In the genomic region with DNA sequence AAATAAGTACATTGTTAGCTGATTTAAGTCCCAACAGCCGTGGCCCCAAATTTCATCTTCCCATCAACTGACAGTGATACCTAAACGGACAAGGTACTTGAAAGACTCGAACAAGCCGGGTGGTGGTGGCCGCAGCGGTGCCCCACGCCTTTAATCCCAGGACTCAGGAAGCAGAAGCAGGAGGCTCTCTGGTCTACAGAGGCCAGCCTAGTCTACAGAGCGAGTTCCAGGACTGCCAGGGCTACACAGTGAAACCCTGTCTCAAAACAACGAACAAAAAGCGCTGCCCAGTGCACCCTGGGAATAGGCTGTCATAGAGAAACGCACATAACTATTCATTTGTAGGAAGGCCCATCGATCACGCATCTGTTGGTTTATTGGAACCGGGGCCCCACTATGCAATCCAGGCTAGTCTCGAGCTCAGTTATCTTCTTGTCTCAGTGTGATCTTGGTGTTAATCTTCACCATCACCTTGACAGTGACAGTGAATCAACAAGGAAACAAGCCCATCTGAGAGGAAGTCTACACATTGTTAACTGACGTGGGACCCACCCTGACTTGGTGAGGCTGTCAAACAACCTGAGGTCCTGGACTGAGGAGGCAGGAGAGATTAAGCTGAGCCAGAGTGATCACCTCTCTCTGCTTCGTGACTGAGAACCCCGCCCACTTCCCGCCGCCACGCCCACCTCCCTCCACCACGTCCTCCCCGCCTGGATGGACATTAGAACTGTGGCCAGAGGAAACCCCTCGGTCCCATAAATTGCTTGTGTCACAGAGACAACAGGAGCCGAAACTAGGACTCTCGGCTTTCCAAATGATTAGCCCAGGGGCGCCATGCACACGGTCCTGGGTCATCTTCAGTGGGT, we compare ENCODE assay signal across 9 mouse cellular contexts. TPM values are rescaled to one million over a fixed set of nuclear protein-coding genes. Genes with fewer than 3 reads are reported as not detected.
DNase-seq lines count a peak whose midpoint lies in the region; ATAC-seq and TF ChIP-seq lines count a peak whose summit lies in the region.
"Had no signal": no experiment of that assay in that cellular context is flagged by ENCODE, and none has a peak within 500 bp of the region (broad histone marks: within the 10 kb centered on the region; RNA-seq: fewer than 3 reads in every experiment).

No protein-coding gene starts in this region.

- peak overlapping the region; percentile 29 for H3K4me3 ChIP-seq in forebrain, embryonic 10.5 days
- no peak overlapping the region for H3K4me3 ChIP-seq in forebrain, embryonic 11.5 days (ENCODE audit: low read depth, low read length)
- H3K4me3 ChIP-seq in neural tube, embryonic 12.5 days, result no peak overlapping the region
- no peak overlapping the region for H3K4me3 ChIP-seq in limb, embryonic 13.5 days
- no peak overlapping the region for H3K4me3 ChIP-seq in neural tube, embryonic 13.5 days
- no peak overlapping the region for H3K4me3 ChIP-seq in kidney, adult 2 months (ENCODE audit: insufficient read depth, low read depth, low read length)

- peaks cover 19% of the 10 kb centered on the region for H3K27me3 ChIP-seq in forebrain, embryonic 10.5 days (ENCODE audit: poor library complexity, severe bottlenecking)
- no peaks in the 10 kb centered on the region; the same call in 1 of the 2 replicates for H3K27me3 ChIP-seq in forebrain, embryonic 11.5 days (ENCODE audit: control insufficient read depth, insufficient read depth, low read length)
- no peaks in the 10 kb centered on the region; the same call in 1 of the 2 replicates for H3K27me3 ChIP-seq in neural tube, embryonic 12.5 days (replicated peaks)
- H3K27me3 ChIP-seq in limb, embryonic 13.5 days, result peaks cover 29% of the 10 kb centered on the region
- H3K27me3 ChIP-seq in neural tube, embryonic 13.5 days, result peaks cover 7% of the 10 kb centered on the region; the same call in 1 of the 2 replicates
- no peaks in the 10 kb centered on the region for H3K27me3 ChIP-seq in kidney, adult 2 months (replicated peaks; ENCODE audit: control insufficient read depth, insufficient read depth, low read length)

- H3K9me3 ChIP-seq in forebrain, embryonic 10.5 days, result no peaks in the 10 kb centered on the region
- no peaks in the 10 kb centered on the region; the same call in 1 of the 2 replicates for H3K9me3 ChIP-seq in forebrain, embryonic 11.5 days (ENCODE audit: control insufficient read depth, low read length)
- no peaks in the 10 kb centered on the region for H3K9me3 ChIP-seq in neural tube, embryonic 12.5 days
- H3K9me3 ChIP-seq in limb, embryonic 13.5 days, result no peaks in the 10 kb centered on the region
- no peaks in the 10 kb centered on the region for H3K9me3 ChIP-seq in neural tube, embryonic 13.5 days

- H3K36me3 ChIP-seq in forebrain, embryonic 10.5 days (replicated peaks), result no peaks in the 10 kb centered on the region
- H3K36me3 ChIP-seq in forebrain, embryonic 11.5 days (ENCODE audit: control insufficient read depth, insufficient read depth, low read length), result no peaks in the 10 kb centered on the region
- H3K36me3 ChIP-seq in neural tube, embryonic 12.5 days, result no peaks in the 10 kb centered on the region
- H3K36me3 ChIP-seq in limb, embryonic 13.5 days, result no peaks in the 10 kb centered on the region
- no peaks in the 10 kb centered on the region for H3K36me3 ChIP-seq in neural tube, embryonic 13.5 days
- H3K36me3 ChIP-seq in kidney, adult 2 months (ENCODE audit: control insufficient read depth, insufficient read depth, low read length), result no peaks in the 10 kb centered on the region

- no peak overlapping the region for H3K4me2 ChIP-seq in forebrain, embryonic 11.5 days (ENCODE audit: low read depth, low read length, severe bottlenecking)
- 0 out of 2 replicates have a peak overlapping the region, but pooled peaks have one; percentile 7 for H3K4me2 ChIP-seq in neural tube, embryonic 12.5 days (replicated peaks)
- H3K4me2 ChIP-seq in limb, embryonic 13.5 days (replicated peaks), result peak overlapping the region; percentile 51; the same call in 1 of the 2 replicates
- H3K4me2 ChIP-seq in neural tube, embryonic 13.5 days, result 0 out of 2 replicates have a peak overlapping the region, but pooled peaks have one; percentile 16

- TF ChIP-seq CTCF in kidney, adult 2 months (conservative IDR thresholded peaks at IDR 0.05; ENCODE audit: insufficient read depth, insufficient read length, low read depth, low read length), result no peak

- no peak for TF ChIP-seq POLR2A in kidney, adult 2 months (IDR thresholded peaks at IDR 0.05; ENCODE audit: low read depth, low read length)

- no peak for ATAC-seq in forebrain, embryonic 11.5 days (replicated peaks; ENCODE audit: low FRiP score)
- ATAC-seq in neural tube, embryonic 12.5 days (ENCODE audit: low FRiP score, low read depth), result no peak
- no peak for ATAC-seq in limb, embryonic 13.5 days (ENCODE audit: low FRiP score, low read depth)
- ATAC-seq in neural tube, embryonic 13.5 days (ENCODE audit: low read depth), result no peak
- no peak for ATAC-seq in activated CD4-positive, CD25-positive, alpha-beta regulatory T cell, adult 4 months

- H3K4me1 ChIP-seq in forebrain, embryonic 10.5 days, result peaks cover 41% of the 10 kb centered on the region
- peaks cover 7% of the 10 kb centered on the region for H3K4me1 ChIP-seq in forebrain, embryonic 11.5 days (replicated peaks; ENCODE audit: control insufficient read depth, insufficient read depth, low read length)
- H3K4me1 ChIP-seq in neural tube, embryonic 12.5 days, result peaks cover 14% of the 10 kb centered on the region
- peaks cover 12% of the 10 kb centered on the region for H3K4me1 ChIP-seq in limb, embryonic 13.5 days
- H3K4me1 ChIP-seq in neural tube, embryonic 13.5 days (replicated peaks), result peaks cover 20% of the 10 kb centered on the region
- H3K4me1 ChIP-seq in kidney, adult 2 months (ENCODE audit: control insufficient read depth, insufficient read depth, low read length), result 0 out of 2 replicates have a peak, but pooled peaks cover 3% of the 10 kb centered on the region

- no peak overlapping the region for H3K27ac ChIP-seq in forebrain, embryonic 10.5 days
- no peak overlapping the region for H3K27ac ChIP-seq in forebrain, embryonic 11.5 days (ENCODE audit: low read depth, low read length)
- no peak overlapping the region for H3K27ac ChIP-seq in neural tube, embryonic 12.5 days
- no peak overlapping the region for H3K27ac ChIP-seq in limb, embryonic 13.5 days
- H3K27ac ChIP-seq in neural tube, embryonic 13.5 days (replicated peaks), result no peak overlapping the region
- H3K27ac ChIP-seq in kidney, adult 2 months (ENCODE audit: insufficient read depth, low read depth, low read length), result no peak overlapping the region

- no peak for DNase-seq in forebrain, embryonic 10.5 days (ENCODE audit: extremely low spot score, low spot score)
- DNase-seq in forebrain, embryonic 11.5 days (ENCODE audit: low spot score), result no peak
- no peak for DNase-seq in neural tube, embryonic 10.5 days (ENCODE audit: extremely low spot score, low spot score)
- DNase-seq in kidney, adult 2 months, result no peak

- H3K9ac ChIP-seq in forebrain, embryonic 11.5 days (ENCODE audit: low read length), result no peak overlapping the region
- H3K9ac ChIP-seq in neural tube, embryonic 12.5 days, result no peak overlapping the region
- H3K9ac ChIP-seq in limb, embryonic 13.5 days, result 0 out of 2 replicates have a peak overlapping the region, but pooled peaks have one; percentile 13
- H3K9ac ChIP-seq in neural tube, embryonic 13.5 days, result peak overlapping the region; percentile 38; the same call in 1 of the 2 replicates

- 53% methylated on average over 28 of the region's 28 CpGs for WGBS in forebrain, embryonic 10.5 days
- 54% methylated on average over 28 of the region's 28 CpGs for WGBS in forebrain, embryonic 11.5 days
- WGBS in neural tube, embryonic 12.5 days, result 42% methylated on average over 28 of the region's 28 CpGs
- 47% methylated on average over 28 of the region's 28 CpGs for WGBS in limb, embryonic 13.5 days
- 41% methylated on average over 28 of the region's 28 CpGs for WGBS in neural tube, embryonic 13.5 days
- WGBS in kidney, adult 2 months, result 39% methylated on average over 28 of the region's 28 CpGs

RNA-seq across cellular contexts. Expression of gene Gng7, which starts 14.3 kb away (rescaled TPM):
- 6.3 and 6.9 TPM in 2 replicates for polyA plus RNA-seq in forebrain, embryonic 10.5 days (2016; fragmentation: Nextera tagmentation; extraction: Ambion mirVana)
- polyA plus RNA-seq in forebrain, embryonic 11.5 days (2014; fragmentation: Nextera tagmentation; extraction: Ambion mirVana), result 8.0 and 9.2 TPM in 2 replicates
- polyA plus RNA-seq in neural tube, embryonic 12.5 days (2016; fragmentation: Nextera tagmentation; extraction: Ambion mirVana), result 11.2 and 14.0 TPM in 2 replicates
- 7.4 and 9.0 TPM in 2 replicates for polyA plus RNA-seq in limb, embryonic 13.5 days (2015; fragmentation: Nextera tagmentation; extraction: Ambion mirVana)
- 16.2 and 17.4 TPM in 2 replicates for polyA plus RNA-seq in neural tube, embryonic 13.5 days (2015; fragmentation: Nextera tagmentation; extraction: Ambion mirVana)
- polyA plus RNA-seq in activated CD4-positive, CD25-positive, alpha-beta regulatory T cell, adult 4 months (2017; shearing (Covaris generic)), result not detected
- 1.9 and 2.0 TPM in 2 replicates for polyA plus RNA-seq in kidney, adult 2 months (2012; rRNA removed)

RNA-seq across cellular contexts. Expression of gene Diras1, which starts 25.0 kb away (rescaled TPM):
- 2.1 and 2.5 TPM in 2 replicates for polyA plus RNA-seq in forebrain, embryonic 10.5 days (2016; fragmentation: Nextera tagmentation; extraction: Ambion mirVana)
- polyA plus RNA-seq in forebrain, embryonic 11.5 days (2014; fragmentation: Nextera tagmentation; extraction: Ambion mirVana), result 1.5 and 2.2 TPM in 2 replicates
- polyA plus RNA-seq in neural tube, embryonic 12.5 days (2016; fragmentation: Nextera tagmentation; extraction: Ambion mirVana), result 16.6 and 16.8 TPM in 2 replicates
- 0.15 and 0.33 TPM in 2 replicates for polyA plus RNA-seq in limb, embryonic 13.5 days (2015; fragmentation: Nextera tagmentation; extraction: Ambion mirVana)
- 38.1 and 38.7 TPM in 2 replicates for polyA plus RNA-seq in neural tube, embryonic 13.5 days (2015; fragmentation: Nextera tagmentation; extraction: Ambion mirVana)
- under 1 TPM in 1 of 2 experiments, not detected in 1; 0.11 TPM for polyA plus RNA-seq in activated CD4-positive, CD25-positive, alpha-beta regulatory T cell, adult 4 months (2017; shearing (Covaris generic))
- polyA plus RNA-seq in kidney, adult 2 months (2012; rRNA removed), result 0.04 and 0.25 TPM in 2 replicates
- polyA plus RNA-seq: gonadal fat pad, adult 2 months had no signal

RNA-seq across cellular contexts. Expression of gene Slc39a3, which starts 36.8 kb away (rescaled TPM):
- polyA plus RNA-seq in forebrain, embryonic 10.5 days (2016; fragmentation: Nextera tagmentation; extraction: Ambion mirVana), result 15.7 and 15.8 TPM in 2 replicates
- polyA plus RNA-seq in forebrain, embryonic 11.5 days (2014; fragmentation: Nextera tagmentation; extraction: Ambion mirVana), result 19.4 and 21.6 TPM in 2 replicates
- 33.9 and 40.2 TPM in 2 replicates for polyA plus RNA-seq in neural tube, embryonic 12.5 days (2016; fragmentation: Nextera tagmentation; extraction: Ambion mirVana)
- polyA plus RNA-seq in limb, embryonic 13.5 days (2015; fragmentation: Nextera tagmentation; extraction: Ambion mirVana), result 19.2 and 20.0 TPM in 2 replicates
- polyA plus RNA-seq in neural tube, embryonic 13.5 days (2015; fragmentation: Nextera tagmentation; extraction: Ambion mirVana), result 40.9 and 44.2 TPM in 2 replicates
- polyA plus RNA-seq in activated CD4-positive, CD25-positive, alpha-beta regulatory T cell, adult 4 months (2017; shearing (Covaris generic)), result 1 to 10 TPM; 3.2 to 4.0 TPM
- 37.5 and 39.6 TPM in 2 replicates for polyA plus RNA-seq in kidney, adult 2 months (2012; rRNA removed)

RNA-seq across cellular contexts. Expression of gene Sgta, which starts 59.6 kb away (rescaled TPM):
- polyA plus RNA-seq in forebrain, embryonic 10.5 days (2016; fragmentation: Nextera tagmentation; extraction: Ambion mirVana), result 285 and 286 TPM in 2 replicates
- 259 and 265 TPM in 2 replicates for polyA plus RNA-seq in forebrain, embryonic 11.5 days (2014; fragmentation: Nextera tagmentation; extraction: Ambion mirVana)
- polyA plus RNA-seq in neural tube, embryonic 12.5 days (2016; fragmentation: Nextera tagmentation; extraction: Ambion mirVana), result 272 and 275 TPM in 2 replicates
- 227 and 231 TPM in 2 replicates for polyA plus RNA-seq in limb, embryonic 13.5 days (2015; fragmentation: Nextera tagmentation; extraction: Ambion mirVana)
- polyA plus RNA-seq in neural tube, embryonic 13.5 days (2015; fragmentation: Nextera tagmentation; extraction: Ambion mirVana), result 283 and 286 TPM in 2 replicates
- polyA plus RNA-seq in activated CD4-positive, CD25-positive, alpha-beta regulatory T cell, adult 4 months (2017; shearing (Covaris generic)), result 10 to 100 TPM; 54.7 to 68.3 TPM
- 183 and 212 TPM in 2 replicates for polyA plus RNA-seq in kidney, adult 2 months (2012; rRNA removed)

Comparison
In these comparisons a context has a peak if more than half of its experiments do, and no peak if none do; other contexts are left out.
1. H3K9ac ChIP-seq: peak in limb, embryonic 13.5 days (single experiment) and neural tube, embryonic 13.5 days (single experiment); none in forebrain, embryonic 11.5 days (single experiment) and neural tube, embryonic 12.5 days (single experiment).